Mouse (Mus musculus) gastrocnemius, adult 2 months (tissue): ENCODE results near the gene 9030624G23Rik. TPM values are rescaled to one million over a fixed set of nuclear protein-coding genes. Genes with fewer than 3 reads are reported as not detected.
"Not testable (repeated sequence)": the region's sequence is repeated elsewhere in the genome, so short reads cannot be mapped to it uniquely, and the experiment has no call there.

Experiments
- DNase-seq: peaks from one replicate; pipeline ENCODE4 v3.0.0; 2022
- H3K27ac ChIP-seq: fragments of 200-600 bp; 2 replicates; pipeline ENCODE4 v1.8.1; 2022; ENCODE audit warnings: mild to moderate bottlenecking
- H3K4me3 ChIP-seq: fragments of 200-600 bp; 2 replicates; pipeline ENCODE4 v1.8.1; 2022; ENCODE audit warnings: mild to moderate bottlenecking, moderate library complexity
- intact Hi-C: fragments of 180-260 bp; cut with DNase I; formaldehyde crosslinking; loops from one replicate; pipeline ENCODE4 v1.15.1; 2025
- long read RNA-seq, 2 experiments: library from polyadenylated mRNA; stranded (forward); transcript quantifications; one replicate each; pipeline ENCODE4 v2.0.0; 2021
- total RNA-seq, 2 experiments: library from RNA; stranded (reverse); gene quantifications; 2 replicates each; pipeline ENCODE4 v1.2.3; 2021

Gene 9030624G23Rik
- under 1 TPM; 0.18 to 0.31 TPM for total RNA-seq
- long read RNA-seq, experiment 1: 0 reads
- long read RNA-seq, experiment 2: 0 reads

GRCm38 (mm10) chr12:24097108-24097520 lies at the start of gene 9030624G23Rik:
Gene 9030624G23Rik, minus strand, starts transcription at chr12:24097246.
- DNase-seq: peak; percentile 49
- intact Hi-C loops, H3K27ac ChIP-seq: not testable (repeated sequence)
- peak within 1 kb of the TSS; percentile 68 for H3K4me3 ChIP-seq

DNA sequence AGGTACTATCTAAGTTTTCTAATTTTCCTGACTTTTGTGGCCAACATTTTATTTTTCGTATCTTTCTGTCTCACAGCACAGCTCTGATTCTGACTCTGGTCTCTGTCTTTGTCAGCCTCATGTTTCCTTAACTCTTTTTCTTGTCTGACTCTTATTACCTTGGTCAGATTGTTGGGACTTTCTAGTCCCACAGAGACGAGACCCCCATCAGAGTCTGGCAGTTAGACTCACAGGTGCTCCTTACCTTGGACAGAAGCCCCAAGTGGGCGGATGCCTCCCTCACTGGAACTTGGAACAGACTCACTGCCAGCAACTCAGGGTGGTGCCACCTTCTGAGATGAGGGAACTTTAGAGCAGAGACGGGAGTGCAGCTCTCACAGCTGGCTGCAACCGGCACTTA lies 13.9 kb downstream of the 9030624G23Rik start:
- H3K27ac ChIP-seq, H3K4me3 ChIP-seq, DNase-seq, intact Hi-C loops: not testable (repeated sequence)
